Mouse (Mus musculus) hindbrain, embryonic 15.5 days (tissue): Measurements from ENCODE around the gene Gatd1. TPM values are rescaled to one million over a fixed set of nuclear protein-coding genes. Genes with fewer than 3 reads are reported as not detected.

Experiments
- ATAC-seq: fragments of 200-750 bp; cut with Nextera tagmentation; 2 replicates; pipeline ENCODE4 v1.8.0; 2017; ENCODE audit warnings: low read depth, moderate number of reproducible peaks, moderate TSS enrichment; ENCODE audit not compliant: low FRiP score
- H3K27ac ChIP-seq: fragments of 300-500 bp; sonication (generic); replicated peaks from 2 replicates; pipeline ENCODE4 v1.5.1; 2015; ENCODE audit warnings: mild to moderate bottlenecking, inconsistent platforms
- H3K27me3 ChIP-seq: fragments of 300-500 bp; sonication (generic); 2 replicates; pipeline ENCODE4 v1.6.1; 2015; ENCODE audit warnings: control low read depth, inconsistent platforms
- H3K36me3 ChIP-seq: fragments of 300-500 bp; sonication (generic); 2 replicates; pipeline ENCODE4 v1.6.1; 2015; ENCODE audit warnings: control low read depth, inconsistent platforms
- H3K4me1 ChIP-seq: fragments of 300-500 bp; sonication (generic); replicated peaks from 2 replicates; pipeline ENCODE4 v1.6.1; 2015; ENCODE audit warnings: control low read depth, inconsistent platforms
- H3K4me2 ChIP-seq: fragments of 300-500 bp; sonication (generic); 2 replicates; pipeline ENCODE4 v1.6.1; 2015; ENCODE audit warnings: moderate library complexity, mild to moderate bottlenecking, inconsistent platforms
- H3K4me3 ChIP-seq: fragments of 300-500 bp; sonication (generic); 2 replicates; pipeline ENCODE4 v1.5.1; 2015; ENCODE audit warnings: mild to moderate bottlenecking, inconsistent platforms
- H3K9ac ChIP-seq: fragments of 300-500 bp; sonication (generic); 2 replicates; pipeline ENCODE4 v1.6.1; 2015; ENCODE audit warnings: inconsistent platforms
- H3K9me3 ChIP-seq: fragments of 300-500 bp; sonication (generic); 2 replicates; pipeline ENCODE4 v1.6.1; 2016; ENCODE audit warnings: control low read depth, inconsistent platforms
- WGBS: fragments of 180-500 bp; shearing (Covaris S2); methylation state at CpG from one replicate; pipeline ENCODE4 v1.1.7; 2015; 5-methylcytosine and 5-hydroxymethylcytosine counted together
- polyA plus RNA-seq: library from polyadenylated mRNA; unstranded; fragments of >200 nt; fragmentation: Nextera tagmentation; extraction: Ambion mirVana; gene quantifications from 2 replicates; pipeline ENCODE4 v1.2.1, GENCODE M21; 2015

The Gatd1 gene
- polyA plus RNA-seq, 1 experiment from 2014 or later = 53.3 TPM

DNA sequence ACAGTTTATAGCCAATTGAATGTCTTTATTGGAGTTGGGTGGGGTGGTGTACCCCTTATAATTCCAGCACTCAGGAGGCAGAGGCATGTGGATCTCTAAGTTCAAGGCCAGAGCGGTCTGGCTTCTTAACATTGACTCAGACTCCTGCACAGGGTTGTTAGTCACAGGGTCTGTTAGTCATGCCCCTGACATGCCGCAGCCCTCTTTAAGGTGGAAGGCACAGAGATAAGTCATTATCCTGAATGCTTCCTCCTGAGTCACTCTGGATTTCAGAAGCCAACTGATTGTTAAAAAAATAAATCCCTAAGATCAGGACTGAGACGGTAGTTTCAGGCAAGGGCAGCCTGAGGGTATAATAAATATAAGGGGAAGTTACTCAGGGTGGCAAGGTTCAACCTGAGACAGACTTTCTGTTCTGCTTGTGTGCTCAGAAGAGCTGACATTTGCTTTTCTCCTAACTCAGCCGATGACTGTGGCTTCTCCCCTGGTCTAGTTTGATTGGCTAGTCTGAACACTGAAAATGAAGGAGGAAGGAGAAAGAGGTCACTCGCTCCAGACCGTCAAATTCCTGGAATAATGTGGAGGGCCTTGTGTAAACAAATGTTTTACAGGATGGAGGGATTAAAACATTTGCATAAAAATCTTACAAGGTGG, 41.9 kb downstream of the Gatd1 start:
- Histone ChIP-seq H3K27me3 (no peaks in the 10 kb centered on the region), H3K36me3 (no peaks in the 10 kb centered on the region), H3K9me3 (no peaks in the 10 kb centered on the region), H3K4me2 (no peak overlapping the region), H3K4me3 (no peak overlapping the region), H3K27ac (no peak overlapping the region), H3K4me1 (no peaks in the 10 kb centered on the region), H3K9ac (no peak overlapping the region)
- 76% methylated on average over 6 of the region's 6 CpGs for WGBS
- no peak for ATAC-seq

- WGBS = 67% methylated on average over 5 of the region's 5 CpGs
- Histone ChIP-seq H3K4me2 (no peak overlapping the region), H3K36me3 (no peaks in the 10 kb centered on the region), H3K4me1 (no peaks in the 10 kb centered on the region), H3K27ac (no peak overlapping the region), H3K27me3 (no peaks in the 10 kb centered on the region), H3K4me3 (no peak overlapping the region), H3K9ac (no peak overlapping the region), H3K9me3 (no peaks in the 10 kb centered on the region)
- no peak for ATAC-seq
These were observed 44.0 kb downstream of the Gatd1 start for GRCm38 (mm10) chr7:141369918-141370317.

- H3K4me3 ChIP-seq = no peak overlapping the region
- no peaks in the 10 kb centered on the region for H3K36me3 ChIP-seq
- H3K27me3 ChIP-seq = peaks cover 6% of the 10 kb centered on the region; the same call in 1 of the 2 replicates
- H3K9me3 ChIP-seq = no peaks in the 10 kb centered on the region
- no peak overlapping the region for H3K4me2 ChIP-seq
- 86% methylated on average over 4 of the region's 4 CpGs for WGBS
- no peak overlapping the region for H3K27ac ChIP-seq
- no peak for ATAC-seq
- H3K9ac ChIP-seq = no peak overlapping the region
- no peaks in the 10 kb centered on the region for H3K4me1 ChIP-seq
These were observed 46.6 kb downstream of the Gatd1 start for GRCm38 (mm10) chr7:141367358-141367757.

DNA sequence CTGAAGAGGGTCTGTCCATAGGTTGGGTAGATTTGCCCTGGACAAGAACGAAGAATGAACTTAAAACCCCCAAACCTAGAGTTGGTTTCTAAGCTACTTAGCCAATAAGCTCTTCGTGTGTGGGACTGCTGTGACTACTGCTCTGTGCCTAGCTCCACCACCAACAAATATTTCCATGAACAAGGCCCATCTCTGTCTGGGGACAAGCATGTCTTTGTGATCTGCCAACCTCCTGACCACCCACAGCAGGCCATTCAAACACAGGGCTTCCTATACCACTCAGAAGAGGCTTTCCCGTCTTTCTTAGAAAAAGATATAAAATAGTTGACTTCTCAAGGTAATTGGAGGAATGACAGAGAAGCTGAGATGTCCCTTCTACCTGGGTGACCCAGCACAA, 48.9 kb downstream of the Gatd1 start:
- no peaks in the 10 kb centered on the region for H3K9me3 ChIP-seq
- H3K27me3 ChIP-seq = peaks cover 17% of the 10 kb centered on the region
- 69% methylated on average over 3 of the region's 3 CpGs for WGBS
- H3K36me3 ChIP-seq = no peaks in the 10 kb centered on the region
- H3K4me1 ChIP-seq = no peaks in the 10 kb centered on the region
- H3K4me3 ChIP-seq = no peak overlapping the region
- H3K27ac ChIP-seq = no peak overlapping the region
- H3K4me2 ChIP-seq = no peak overlapping the region
- H3K9ac ChIP-seq = no peak overlapping the region
- ATAC-seq = no peak

DNA sequence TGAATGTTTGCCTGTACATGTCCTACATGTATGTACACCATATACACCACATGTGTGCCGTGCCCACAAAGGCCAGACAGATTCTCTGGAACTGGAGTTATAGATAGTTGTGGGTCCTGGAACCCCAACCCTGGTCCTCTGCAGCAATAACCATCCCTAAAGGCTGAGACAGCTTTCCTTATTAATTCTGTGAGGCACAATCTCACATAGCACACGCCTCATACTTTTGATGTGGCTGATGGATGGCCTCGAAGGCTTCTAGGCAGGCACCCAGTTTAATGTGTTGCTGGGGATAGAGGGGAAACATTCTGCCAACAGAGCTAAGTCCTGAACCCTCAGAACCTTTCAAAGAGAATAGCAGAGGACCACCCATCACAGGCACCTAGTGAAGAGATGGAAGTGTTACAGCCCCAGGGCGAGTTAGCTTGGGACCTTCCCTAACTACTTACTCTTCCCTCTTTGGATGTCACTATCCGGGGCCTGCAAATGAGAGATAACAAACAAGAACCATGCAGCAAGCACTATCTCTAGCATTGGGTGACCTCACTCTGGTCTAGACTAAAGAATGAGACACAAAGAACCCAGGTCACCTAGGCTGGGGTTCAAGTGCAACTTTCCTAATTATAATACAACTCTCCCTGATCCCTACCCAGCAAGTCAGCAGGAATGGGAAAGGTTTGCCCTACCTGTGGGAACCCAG, 49.4 kb downstream of the Gatd1 start:
- no peak overlapping the region for H3K9ac ChIP-seq
- 80% methylated on average over 5 of the region's 5 CpGs for WGBS
- ATAC-seq = no peak
- no peak overlapping the region for H3K4me3 ChIP-seq
- no peaks in the 10 kb centered on the region for H3K9me3 ChIP-seq
- no peaks in the 10 kb centered on the region for H3K4me1 ChIP-seq
- H3K36me3 ChIP-seq = no peaks in the 10 kb centered on the region
- no peak overlapping the region for H3K27ac ChIP-seq
- peaks cover 17% of the 10 kb centered on the region for H3K27me3 ChIP-seq
- no peak overlapping the region for H3K4me2 ChIP-seq

DNA sequence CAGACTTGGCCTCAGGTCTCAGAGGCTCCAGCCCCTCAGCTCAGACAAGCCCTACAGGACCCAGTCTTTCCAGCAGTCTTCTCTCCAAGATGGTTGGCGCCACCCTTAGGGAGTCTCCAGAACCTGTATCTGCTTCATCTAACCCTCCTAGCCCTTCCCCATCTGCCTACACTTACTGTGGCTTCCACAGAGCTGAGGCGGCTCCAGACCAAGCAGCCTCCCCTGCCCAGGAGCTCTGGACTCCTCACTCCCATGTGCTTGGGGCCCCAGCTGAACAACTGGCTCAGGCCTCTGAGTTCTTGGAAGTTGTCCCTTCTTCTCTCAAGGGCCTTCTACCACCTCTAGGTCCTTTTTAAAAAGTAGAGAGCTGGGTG, 50.2 kb downstream of the Gatd1 start:
- 71% methylated on average over 2 of the region's 2 CpGs for WGBS
- no peak overlapping the region for H3K9ac ChIP-seq
- H3K4me1 ChIP-seq = no peaks in the 10 kb centered on the region
- H3K27me3 ChIP-seq = peaks cover 17% of the 10 kb centered on the region
- no peak overlapping the region for H3K27ac ChIP-seq
- H3K4me3 ChIP-seq = no peak overlapping the region
- H3K4me2 ChIP-seq = no peak overlapping the region
- no peaks in the 10 kb centered on the region for H3K9me3 ChIP-seq
- peak; percentile 45; the same call in 1 of the 2 replicates for ATAC-seq
- H3K36me3 ChIP-seq = no peaks in the 10 kb centered on the region

- H3K27ac ChIP-seq = no peak overlapping the region
- no peaks in the 10 kb centered on the region for H3K4me1 ChIP-seq
- 64% methylated on average over 4 of the region's 4 CpGs for WGBS
- no peaks in the 10 kb centered on the region for H3K36me3 ChIP-seq
- H3K4me3 ChIP-seq = no peak overlapping the region
- H3K9me3 ChIP-seq = no peaks in the 10 kb centered on the region
- H3K9ac ChIP-seq = no peak overlapping the region
- H3K27me3 ChIP-seq = peaks cover 17% of the 10 kb centered on the region
- peak; percentile 81 for ATAC-seq
- no peak overlapping the region for H3K4me2 ChIP-seq
These were observed 50.7 kb downstream of the Gatd1 start for GRCm38 (mm10) chr7:141363106-141363751.

DNA sequence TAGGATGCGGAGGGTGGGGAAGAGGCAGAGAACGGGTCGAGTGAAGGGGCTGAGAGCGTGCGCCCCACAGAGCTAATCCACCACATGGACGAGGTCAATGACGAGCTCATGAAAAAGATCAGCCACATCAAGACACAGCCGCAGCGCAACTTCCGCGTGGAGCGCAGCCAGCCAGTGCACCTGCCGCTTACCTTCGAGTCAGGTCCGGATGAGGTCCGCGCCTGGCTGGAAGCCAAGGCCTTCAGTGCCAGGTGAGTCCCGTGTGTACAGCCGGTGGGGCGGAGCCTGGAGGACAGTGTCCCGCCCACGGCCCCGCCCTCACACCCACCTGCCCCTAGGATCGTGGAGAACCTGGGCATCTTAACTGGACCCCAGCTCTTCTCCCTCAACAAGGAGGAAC, 52.4 kb downstream of the Gatd1 start:
- Histone ChIP-seq H3K9ac (no peak overlapping the region), H3K27ac (no peak overlapping the region), H3K4me1 (no peaks in the 10 kb centered on the region), H3K27me3 (peaks cover 17% of the 10 kb centered on the region), H3K36me3 (no peaks in the 10 kb centered on the region), H3K9me3 (no peaks in the 10 kb centered on the region), H3K4me2 (no peak overlapping the region), H3K4me3 (no peak overlapping the region)
- no peak for ATAC-seq
- WGBS = 12% methylated on average over 24 of the region's 24 CpGs

Other genes with a start within 250 kb of the Gatd1 start
- gene Rnh1, start 241.3 kb downstream of the Gatd1 start, polyA plus RNA-seq = 49.5 and 53.2 TPM in 2 replicates
- 182 and 186 TPM in 2 replicates for gene Hras, start 220.1 kb downstream of the Gatd1 start, polyA plus RNA-seq
- 8.8 and 11.2 TPM in 2 replicates for gene Lrrc56, start 220.0 kb downstream of the Gatd1 start, polyA plus RNA-seq
- gene Lmntd2, start 200.1 kb downstream of the Gatd1 start, polyA plus RNA-seq = 0.68 and 0.70 TPM in 2 replicates
- gene Rassf7, start 198.3 kb downstream of the Gatd1 start, polyA plus RNA-seq = 24.5 and 25.7 TPM in 2 replicates
- 66.1 and 71.7 TPM in 2 replicates for gene Phrf1, start 185.4 kb downstream of the Gatd1 start, polyA plus RNA-seq
- 1.5 and 6.1 TPM in 2 replicates for gene Irf7, start 147.7 kb downstream of the Gatd1 start, polyA plus RNA-seq
- gene Cdhr5, start 137.3 kb downstream of the Gatd1 start, polyA plus RNA-seq = not detected in 2 replicates
- gene Sct, start 135.0 kb downstream of the Gatd1 start, polyA plus RNA-seq = 2.8 and 4.1 TPM in 2 replicates
- 0.64 and 0.90 TPM in 2 replicates for gene Drd4, start 122.1 kb downstream of the Gatd1 start, polyA plus RNA-seq
- gene Deaf1, start 86.4 kb downstream of the Gatd1 start, polyA plus RNA-seq = 169 and 205 TPM in 2 replicates
- gene Tmem80, start 86.4 kb downstream of the Gatd1 start, polyA plus RNA-seq = 54.7 and 58.8 TPM in 2 replicates
- 1.00 and 1.2 TPM in 2 replicates for gene Eps8l2, start 75.3 kb downstream of the Gatd1 start, polyA plus RNA-seq
- 286 and 298 TPM in 2 replicates for gene Taldo1, start 21.9 kb downstream of the Gatd1 start, polyA plus RNA-seq
- gene Cend1, start 15.4 kb upstream of the Gatd1 start, polyA plus RNA-seq = 153 and 184 TPM in 2 replicates
- gene Slc25a22, start 23.8 kb upstream of the Gatd1 start, polyA plus RNA-seq = 94.0 and 107 TPM in 2 replicates
- 3.9 and 4.5 TPM in 2 replicates for gene Pidd1, start 29.9 kb upstream of the Gatd1 start, polyA plus RNA-seq
- gene Rplp2, start 33.2 kb upstream of the Gatd1 start, polyA plus RNA-seq = 674 and 754 TPM in 2 replicates
- 19.7 and 19.8 TPM in 2 replicates for gene Pnpla2, start 41.1 kb upstream of the Gatd1 start, polyA plus RNA-seq
- gene Cracr2b, start 47.0 kb upstream of the Gatd1 start, polyA plus RNA-seq = 7.1 and 9.5 TPM in 2 replicates
- gene Cd151, start 53.3 kb upstream of the Gatd1 start, polyA plus RNA-seq = 20.6 and 20.7 TPM in 2 replicates
- gene Polr2l, start 61.0 kb upstream of the Gatd1 start, polyA plus RNA-seq = 85.9 and 86.2 TPM in 2 replicates
- 63.2 and 66.7 TPM in 2 replicates for gene Tspan4, start 61.1 kb upstream of the Gatd1 start, polyA plus RNA-seq
- gene Chid1, start 125.7 kb upstream of the Gatd1 start, polyA plus RNA-seq = 48.2 and 49.0 TPM in 2 replicates
- 116 and 125 TPM in 2 replicates for gene Ap2a2, start 148.0 kb upstream of the Gatd1 start, polyA plus RNA-seq
- gene Muc6, start 241.2 kb upstream of the Gatd1 start, polyA plus RNA-seq = 0.25 and 0.26 TPM in 2 replicates